Mouse (Mus musculus) limb, embryonic 12.5 days (tissue): ENCODE data around the gene Tshz2. TPM values are rescaled to one million over a fixed set of nuclear protein-coding genes. Genes with fewer than 3 reads are reported as not detected.

Experiments
- ATAC-seq: fragments of 200-750 bp; cut with Nextera tagmentation; 2 replicates; pipeline ENCODE4 v1.8.0; 2017; ENCODE audit warnings: low read depth, moderate TSS enrichment; ENCODE audit not compliant: insufficient number of reproducible peaks, insufficient read depth, low FRiP score, low TSS enrichment
- H3K27ac ChIP-seq: fragments of 300-500 bp; sonication (generic); 2 replicates; pipeline ENCODE4 v1.5.1; 2016; ENCODE audit warnings: mild to moderate bottlenecking, moderate library complexity
- H3K27me3 ChIP-seq: fragments of 300-500 bp; sonication (generic); 2 replicates; pipeline ENCODE4 v1.6.1; 2016; ENCODE audit warnings: mild to moderate bottlenecking, moderate library complexity
- H3K36me3 ChIP-seq: fragments of 300-500 bp; sonication (generic); 2 replicates; pipeline ENCODE4 v1.6.1; 2016; ENCODE audit warnings: mild to moderate bottlenecking, moderate library complexity
- H3K4me1 ChIP-seq: fragments of 300-500 bp; sonication (generic); replicated peaks from 2 replicates; pipeline ENCODE4 v1.6.1; 2016
- H3K4me2 ChIP-seq: fragments of 300-500 bp; sonication (generic); 2 replicates; pipeline ENCODE4 v1.6.1; 2016; ENCODE audit warnings: mild to moderate bottlenecking, moderate library complexity
- H3K4me3 ChIP-seq: fragments of 300-500 bp; sonication (generic); replicated peaks from 2 replicates; pipeline ENCODE4 v1.5.1; 2016; ENCODE audit warnings: mild to moderate bottlenecking
- H3K9ac ChIP-seq: fragments of 300-500 bp; sonication (generic); replicated peaks from 2 replicates; pipeline ENCODE4 v1.6.1; 2016; ENCODE audit warnings: mild to moderate bottlenecking, moderate library complexity
- H3K9me3 ChIP-seq: fragments of 300-500 bp; sonication (generic); 2 replicates; pipeline ENCODE4 v1.6.1; 2016; ENCODE audit warnings: mild to moderate bottlenecking, moderate library complexity
- WGBS: fragments of 180-500 bp; shearing (Covaris S2); methylation state at CpG from one replicate; pipeline ENCODE4 v1.1.7; 2016; 5-methylcytosine and 5-hydroxymethylcytosine counted together
- polyA plus RNA-seq: library from polyadenylated mRNA; unstranded; fragments of >200 nt; fragmentation: Nextera tagmentation; extraction: Ambion mirVana; gene quantifications from 2 replicates; pipeline ENCODE4 v1.2.1, GENCODE M21; 2016

Gene Tshz2
- polyA plus RNA-seq, 1 experiment from 2014 or later = 12.0 TPM

GRCm38 (mm10) chr2:169742791-169743190, 110.0 kb downstream of the Tshz2 start:
- Histone ChIP-seq H3K27ac (no peak overlapping the region), H3K36me3 (no peaks in the 10 kb centered on the region), H3K9me3 (peaks cover 3% of the 10 kb centered on the region; the same call in 1 of the 2 replicates), H3K4me2 (no peak overlapping the region), H3K4me3 (no peak overlapping the region), H3K27me3 (no peaks in the 10 kb centered on the region), H3K9ac (no peak overlapping the region), H3K4me1 (peaks cover 33% of the 10 kb centered on the region)
- ATAC-seq = no peak
- 93% methylated on average over 2 of the region's 2 CpGs for WGBS

GRCm38 (mm10) chr2:169743294-169743693, 110.5 kb downstream of the Tshz2 start:
- Histone ChIP-seq H3K9me3 (peaks cover 4% of the 10 kb centered on the region; the same call in 1 of the 2 replicates), H3K36me3 (no peaks in the 10 kb centered on the region), H3K27ac (no peak overlapping the region), H3K27me3 (no peaks in the 10 kb centered on the region), H3K4me1 (peaks cover 33% of the 10 kb centered on the region), H3K9ac (no peak overlapping the region), H3K4me2 (no peak overlapping the region), H3K4me3 (no peak overlapping the region)
- no peak for ATAC-seq
- 79% methylated on average over 6 of the region's 6 CpGs for WGBS

DNA sequence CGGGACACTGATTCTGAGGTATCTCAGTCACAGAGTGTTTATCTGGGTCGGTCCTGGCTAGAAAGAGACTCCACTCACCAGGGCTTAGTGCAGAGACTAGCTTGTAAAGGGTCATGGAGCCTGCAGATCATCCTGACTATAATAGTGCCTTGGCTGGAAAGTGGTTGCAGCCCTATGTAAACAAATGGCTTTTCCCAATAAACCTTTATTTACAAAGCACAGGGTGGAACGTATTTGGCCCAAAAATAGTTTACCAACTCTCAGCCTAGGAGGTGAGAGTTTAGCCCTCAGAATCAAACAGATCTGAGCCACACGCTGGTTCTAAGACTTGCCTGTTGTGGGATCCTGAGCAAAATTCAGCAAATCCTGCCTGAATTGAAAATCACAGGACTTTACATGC, 111.1 kb downstream of the Tshz2 start:
- H3K4me3 ChIP-seq = no peak overlapping the region
- H3K9ac ChIP-seq = no peak overlapping the region
- WGBS = 57% methylated on average over 4 of the region's 4 CpGs
- no peak overlapping the region for H3K27ac ChIP-seq
- H3K9me3 ChIP-seq = peaks cover 4% of the 10 kb centered on the region; the same call in 1 of the 2 replicates
- H3K4me2 ChIP-seq = no peak overlapping the region
- no peak for ATAC-seq
- H3K4me1 ChIP-seq = peaks cover 31% of the 10 kb centered on the region
- no peaks in the 10 kb centered on the region for H3K36me3 ChIP-seq
- no peaks in the 10 kb centered on the region for H3K27me3 ChIP-seq

GRCm38 (mm10) chr2:169747114-169747642, 114.4 kb downstream of the Tshz2 start:
- Histone ChIP-seq H3K9ac (no peak overlapping the region), H3K27ac (peak overlapping the region; percentile 80), H3K4me3 (no peak overlapping the region), H3K4me2 (no peak overlapping the region), H3K9me3 (peaks cover 4% of the 10 kb centered on the region; the same call in 1 of the 2 replicates), H3K36me3 (no peaks in the 10 kb centered on the region), H3K27me3 (no peaks in the 10 kb centered on the region), H3K4me1 (peaks cover 38% of the 10 kb centered on the region)
- no peak for ATAC-seq
- WGBS = 34% methylated on average over 7 of the region's 7 CpGs

DNA sequence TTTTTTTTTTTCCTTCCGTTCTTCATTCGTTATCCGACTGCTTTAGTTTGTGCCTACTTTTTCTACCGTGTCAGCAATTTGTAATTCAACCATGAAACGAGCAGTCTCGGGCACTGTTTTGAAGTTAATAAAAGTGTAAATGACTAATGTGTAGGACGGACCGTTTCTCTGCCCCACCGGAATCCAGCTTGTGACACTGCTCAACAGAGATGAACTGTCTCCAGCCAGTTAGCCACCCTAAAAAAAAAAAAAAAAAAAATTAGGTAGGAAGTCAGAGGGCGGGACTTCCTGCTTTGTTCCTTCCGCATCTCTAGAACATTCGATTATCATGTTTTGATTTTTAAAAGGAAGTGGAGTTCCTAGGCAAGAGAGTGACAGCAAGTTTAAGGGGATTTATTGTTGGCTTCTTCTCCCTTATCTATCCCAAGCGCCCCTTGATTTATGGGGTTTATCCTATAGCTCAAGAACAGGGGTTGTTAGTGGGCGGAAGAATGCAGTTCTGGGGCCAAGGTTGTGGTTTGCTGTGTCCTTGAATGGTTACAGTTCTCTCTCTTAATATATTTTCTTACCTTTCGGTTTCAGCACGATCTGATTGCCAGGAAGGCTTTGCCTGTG, 116.6 kb downstream of the Tshz2 start:
- ATAC-seq = no peak
- H3K4me3 ChIP-seq = no peak overlapping the region
- H3K9ac ChIP-seq = no peak overlapping the region
- 75% methylated on average over 16 of the region's 16 CpGs for WGBS
- peaks cover 40% of the 10 kb centered on the region for H3K4me1 ChIP-seq
- H3K27ac ChIP-seq = no peak overlapping the region
- no peak overlapping the region for H3K4me2 ChIP-seq
- H3K27me3 ChIP-seq = no peaks in the 10 kb centered on the region
- peaks cover 4% of the 10 kb centered on the region; the same call in 1 of the 2 replicates for H3K9me3 ChIP-seq
- H3K36me3 ChIP-seq = no peaks in the 10 kb centered on the region

DNA sequence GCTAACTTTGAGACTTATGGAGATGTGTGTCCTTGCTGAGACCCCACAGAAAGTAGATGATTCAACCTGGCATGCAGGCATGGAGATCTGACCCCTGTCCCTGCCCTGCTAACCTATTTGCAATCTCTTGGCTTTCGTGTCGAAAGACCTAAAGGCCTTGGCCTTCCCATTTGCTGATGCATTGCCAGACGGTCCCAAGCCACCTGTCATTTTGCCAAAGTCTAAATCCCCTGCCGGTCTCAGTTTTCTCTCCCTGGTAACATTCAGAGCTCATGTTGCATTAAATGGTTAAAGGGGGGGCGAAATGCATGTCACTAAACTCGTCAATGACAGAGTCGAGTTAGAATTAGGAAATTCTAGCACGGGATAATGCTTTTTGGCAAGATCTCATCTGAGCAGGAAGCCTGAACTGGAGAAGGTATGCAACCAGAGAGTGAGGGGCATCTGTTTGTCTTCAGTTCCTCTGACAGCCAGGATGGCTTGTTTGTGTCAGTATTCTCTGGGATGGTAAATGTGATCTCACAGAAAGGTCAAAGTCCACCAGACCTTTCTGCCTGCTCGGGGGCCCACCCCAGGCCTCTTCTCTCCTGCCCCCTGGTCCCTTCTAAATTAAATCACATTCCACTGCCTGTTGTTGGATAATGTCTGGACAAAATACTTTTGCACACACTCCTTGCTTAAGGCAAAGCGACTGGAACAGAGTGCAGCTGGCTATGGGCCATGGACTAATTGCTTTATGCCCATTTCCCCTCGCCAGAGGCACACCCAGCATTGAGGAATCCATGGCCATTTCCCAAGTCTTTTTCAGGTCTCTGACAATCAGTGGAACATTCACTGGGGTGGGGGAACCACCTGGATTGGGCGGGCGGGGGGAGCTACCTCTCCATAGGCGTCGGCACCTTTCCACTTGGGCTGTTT, 118.0 kb downstream of the Tshz2 start:
- ATAC-seq = no peak

GRCm38 (mm10) chr2:169752126-169752525, 119.3 kb downstream of the Tshz2 start:
- no peak overlapping the region for H3K4me2 ChIP-seq
- no peaks in the 10 kb centered on the region for H3K27me3 ChIP-seq
- 82% methylated on average over 9 of the region's 9 CpGs for WGBS
- H3K9ac ChIP-seq = no peak overlapping the region
- H3K4me1 ChIP-seq = peaks cover 53% of the 10 kb centered on the region
- H3K27ac ChIP-seq = no peak overlapping the region
- H3K9me3 ChIP-seq = peaks cover 4% of the 10 kb centered on the region; the same call in 1 of the 2 replicates
- H3K4me3 ChIP-seq = no peak overlapping the region
- H3K36me3 ChIP-seq = no peaks in the 10 kb centered on the region
- ATAC-seq = no peak

More for the DNA sequence above, 118.0 kb downstream of the Tshz2 start:
- Histone ChIP-seq H3K9me3 (peaks cover 4% of the 10 kb centered on the region; the same call in 1 of the 2 replicates), H3K27me3 (no peaks in the 10 kb centered on the region), H3K4me3 (no peak overlapping the region), H3K36me3 (no peaks in the 10 kb centered on the region), H3K27ac (peak overlapping the region; percentile 77), H3K4me1 (peaks cover 54% of the 10 kb centered on the region), H3K4me2 (no peak overlapping the region), H3K9ac (no peak overlapping the region)
- WGBS = 20% methylated on average over 15 of the region's 15 CpGs

DNA sequence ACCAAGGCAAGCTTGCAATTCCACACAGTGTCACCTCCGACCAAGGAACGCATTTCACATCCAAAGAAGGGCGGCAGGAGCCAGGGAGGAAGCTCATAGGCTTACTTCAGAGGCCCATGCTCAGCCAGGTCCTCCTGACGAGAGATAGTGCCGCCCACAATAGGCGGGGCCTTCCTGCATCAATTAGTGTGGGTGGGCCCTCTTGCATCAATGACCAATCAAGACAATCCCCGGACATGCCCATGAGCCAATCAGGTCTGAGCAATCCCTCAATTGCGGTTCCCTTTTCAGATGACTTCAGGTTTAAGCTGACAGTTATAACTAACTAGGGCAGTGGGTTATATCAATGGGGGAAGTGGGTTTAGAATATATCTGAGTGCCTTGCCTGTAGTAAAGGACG, 120.6 kb downstream of the Tshz2 start:
- H3K4me2 ChIP-seq = no peak overlapping the region
- no peak for ATAC-seq
- no peaks in the 10 kb centered on the region for H3K36me3 ChIP-seq
- WGBS = 85% methylated on average over 9 of the region's 9 CpGs
- H3K4me3 ChIP-seq = no peak overlapping the region
- H3K9ac ChIP-seq = no peak overlapping the region
- H3K4me1 ChIP-seq = peaks cover 65% of the 10 kb centered on the region
- H3K9me3 ChIP-seq = no peaks in the 10 kb centered on the region
- no peak overlapping the region for H3K27ac ChIP-seq
- H3K27me3 ChIP-seq = no peaks in the 10 kb centered on the region

- Histone ChIP-seq H3K4me2 (0 out of 2 replicates have a peak overlapping the region, but pooled peaks have one; percentile 3), H3K27ac (peak overlapping the region; percentile 47; the same call in 1 of the 2 replicates), H3K36me3 (no peaks in the 10 kb centered on the region), H3K9me3 (0 out of 2 replicates have a peak, but pooled peaks cover 3% of the 10 kb centered on the region), H3K4me3 (no peak overlapping the region), H3K27me3 (no peaks in the 10 kb centered on the region), H3K9ac (no peak overlapping the region), H3K4me1 (peaks cover 61% of the 10 kb centered on the region)
- 45% methylated on average over 7 of the region's 7 CpGs for WGBS
- ATAC-seq = no peak
Observed at GRCm38 (mm10) chr2:169755091-169755490, 122.3 kb downstream of the Tshz2 start.

DNA sequence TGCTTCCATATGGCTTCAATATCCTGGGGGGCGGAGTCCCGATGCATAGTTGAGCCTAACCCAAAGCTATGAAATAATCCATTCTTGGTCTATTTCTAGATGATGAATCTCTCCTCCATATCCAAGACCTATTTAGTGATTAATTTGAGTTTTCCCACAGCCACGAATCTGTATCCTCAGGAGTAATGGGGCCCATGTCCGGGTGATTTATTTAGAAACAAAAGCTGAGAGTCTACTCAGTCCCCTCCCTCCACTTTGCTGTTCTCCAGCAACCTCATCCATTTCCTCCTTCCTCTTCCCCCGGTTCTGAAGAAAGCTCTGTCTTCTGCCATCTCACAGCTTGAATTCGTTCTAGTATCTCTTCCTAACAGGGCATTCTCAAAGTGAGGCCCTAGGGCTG, 125.3 kb downstream of the Tshz2 start:
- Histone ChIP-seq H3K4me3 (no peak overlapping the region), H3K27me3 (no peaks in the 10 kb centered on the region), H3K4me2 (no peak overlapping the region), H3K9me3 (0 out of 2 replicates have a peak, but pooled peaks cover 5% of the 10 kb centered on the region), H3K27ac (peak overlapping the region; percentile 68), H3K4me1 (peaks cover 53% of the 10 kb centered on the region), H3K9ac (no peak overlapping the region), H3K36me3 (no peaks in the 10 kb centered on the region)
- no peak for ATAC-seq
- 63% methylated on average over 6 of the region's 6 CpGs for WGBS

GRCm38 (mm10) chr2:169760117-169760516, 127.3 kb downstream of the Tshz2 start:
- Histone ChIP-seq H3K4me2 (no peak overlapping the region), H3K36me3 (no peaks in the 10 kb centered on the region), H3K27me3 (no peaks in the 10 kb centered on the region), H3K9me3 (0 out of 2 replicates have a peak, but pooled peaks cover 5% of the 10 kb centered on the region), H3K4me3 (no peak overlapping the region), H3K9ac (no peak overlapping the region), H3K4me1 (peaks cover 39% of the 10 kb centered on the region), H3K27ac (no peak overlapping the region)
- no peak for ATAC-seq
- WGBS = 100% methylated on average over 1 of the region's 1 CpGs
